Mouse (Mus musculus) midbrain, embryonic 13.5 days (tissue): ENCODE data around the gene Pakap. TPM values are rescaled to one million over a fixed set of nuclear protein-coding genes. Genes with fewer than 3 reads are reported as not detected.

ENCODE experiments used
- ATAC-seq: fragments of 200-750 bp; cut with Nextera tagmentation; 2 replicates; pipeline ENCODE4 v1.8.0; 2017; ENCODE audit warnings: mild to moderate bottlenecking, moderate TSS enrichment, moderate library complexity
- H3K27ac ChIP-seq: fragments of 300-500 bp; sonication (generic); 2 replicates; pipeline ENCODE4 v1.5.1; 2015; ENCODE audit warnings: inconsistent platforms, mild to moderate bottlenecking, moderate library complexity
- H3K27me3 ChIP-seq: fragments of 300-500 bp; sonication (generic); 2 replicates; pipeline ENCODE4 v1.6.1; 2015; ENCODE audit warnings: mild to moderate bottlenecking, inconsistent platforms
- H3K36me3 ChIP-seq: fragments of 300-500 bp; sonication (generic); 2 replicates; pipeline ENCODE4 v1.6.1; 2015; ENCODE audit warnings: mild to moderate bottlenecking, inconsistent platforms
- H3K4me1 ChIP-seq: fragments of 300-500 bp; sonication (generic); replicated peaks from 2 replicates; pipeline ENCODE4 v1.6.1; 2015; ENCODE audit warnings: inconsistent platforms
- H3K4me2 ChIP-seq: fragments of 300-500 bp; sonication (generic); replicated peaks from 2 replicates; pipeline ENCODE4 v1.6.1; 2015; ENCODE audit warnings: moderate library complexity, mild to moderate bottlenecking, inconsistent platforms
- H3K4me3 ChIP-seq: fragments of 300-500 bp; sonication (generic); replicated peaks from 2 replicates; pipeline ENCODE4 v1.5.1; 2015; ENCODE audit warnings: mild to moderate bottlenecking, inconsistent platforms
- H3K9ac ChIP-seq: fragments of 300-500 bp; sonication (generic); replicated peaks from 2 replicates; pipeline ENCODE4 v1.6.1; 2015; ENCODE audit warnings: mild to moderate bottlenecking, inconsistent platforms
- H3K9me3 ChIP-seq: fragments of 300-500 bp; sonication (generic); 2 replicates; pipeline ENCODE4 v1.6.1; 2016; ENCODE audit warnings: mild to moderate bottlenecking, inconsistent platforms
- WGBS: fragments of 180-500 bp; shearing (Covaris S2); methylation state at CpG from one replicate; pipeline ENCODE4 v1.1.7; 2015; 5-methylcytosine and 5-hydroxymethylcytosine counted together
- polyA plus RNA-seq: library from polyadenylated mRNA; unstranded; fragments of >200 nt; fragmentation: Nextera tagmentation; extraction: Ambion mirVana; gene quantifications from 2 replicates; pipeline ENCODE4 v1.2.1, GENCODE M21; 2015

The Pakap gene
- polyA plus RNA-seq, 1 experiment from 2014 or later: 7.3 TPM

DNA sequence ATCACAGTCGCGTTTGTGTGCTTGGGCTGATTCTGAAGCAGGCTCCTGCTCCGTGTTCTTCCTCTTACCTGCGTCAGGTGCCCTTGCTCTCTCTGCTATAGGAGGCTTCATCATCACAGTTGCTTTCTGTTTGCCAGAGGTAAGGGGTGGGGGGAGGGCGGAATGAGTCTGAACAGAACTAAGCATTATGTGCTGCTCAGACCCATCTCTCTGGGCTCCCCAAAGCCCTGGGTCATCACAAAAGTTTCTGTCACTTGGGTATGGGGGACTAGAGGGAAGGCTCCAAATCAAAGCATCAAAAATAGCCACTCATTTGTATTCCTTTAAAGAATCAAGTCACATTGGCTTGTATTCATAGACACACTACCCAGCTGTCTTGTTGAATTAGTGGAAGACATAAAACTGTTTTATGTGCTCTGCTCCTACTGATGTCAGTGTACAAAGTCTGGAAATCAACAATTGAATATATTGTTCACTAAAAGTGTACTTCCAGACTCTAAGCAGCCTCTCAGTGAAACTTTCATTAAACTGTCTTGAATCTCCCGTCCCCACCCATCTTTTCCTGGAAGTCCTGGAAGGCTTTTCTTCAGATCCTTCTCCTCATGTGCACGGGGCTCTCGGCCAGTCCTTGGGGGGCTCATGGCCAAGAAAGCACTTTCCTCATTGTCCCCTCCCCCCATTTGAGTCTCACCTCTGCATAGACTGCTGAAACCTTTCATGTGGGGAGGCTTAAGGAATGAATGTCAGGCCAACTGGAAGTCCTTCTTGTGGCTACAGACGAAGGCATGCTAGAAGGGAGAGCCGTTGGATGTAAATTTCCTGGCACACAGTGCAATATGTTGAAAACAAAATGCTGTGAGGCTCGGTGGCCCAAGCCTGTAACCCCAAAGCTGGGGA lies 135.8 kb downstream of the Pakap start:
- H3K4me2 ChIP-seq: no peak overlapping the region
- no peaks in the 10 kb centered on the region for H3K27me3 ChIP-seq
- H3K4me3 ChIP-seq: no peak overlapping the region
- ATAC-seq: no peak
- WGBS: 83% methylated on average over 11 of the region's 11 CpGs
- H3K27ac ChIP-seq: no peak overlapping the region
- H3K4me1 ChIP-seq: no peaks in the 10 kb centered on the region
- H3K9me3 ChIP-seq: no peaks in the 10 kb centered on the region
- no peaks in the 10 kb centered on the region for H3K36me3 ChIP-seq
- no peak overlapping the region for H3K9ac ChIP-seq

DNA sequence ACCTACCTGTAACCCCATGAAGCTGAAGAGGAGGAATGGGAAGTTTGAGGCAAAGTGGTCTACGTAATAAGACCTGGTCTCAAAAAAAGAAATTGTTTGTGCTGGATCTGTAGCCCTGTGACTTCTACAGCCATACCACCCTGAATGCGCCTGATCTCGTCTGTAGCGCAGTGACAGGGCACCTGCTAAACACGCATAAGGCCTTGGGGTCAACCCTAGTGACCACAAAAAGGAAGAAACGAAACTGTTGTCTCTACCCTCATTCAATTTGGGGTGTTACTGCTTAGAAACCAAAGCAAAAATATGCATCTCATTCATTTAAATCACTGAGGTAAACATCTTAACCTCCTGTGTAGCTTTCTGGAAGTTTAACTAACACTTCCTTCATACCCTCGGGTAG lies 136.6 kb downstream of the Pakap start:
- no peak overlapping the region for H3K4me3 ChIP-seq
- H3K4me1 ChIP-seq: no peaks in the 10 kb centered on the region
- WGBS: 96% methylated on average over 7 of the region's 7 CpGs
- H3K36me3 ChIP-seq: no peaks in the 10 kb centered on the region
- no peak overlapping the region for H3K9ac ChIP-seq
- no peaks in the 10 kb centered on the region for H3K27me3 ChIP-seq
- H3K9me3 ChIP-seq: no peaks in the 10 kb centered on the region
- no peak overlapping the region for H3K4me2 ChIP-seq
- ATAC-seq: no peak
- H3K27ac ChIP-seq: no peak overlapping the region

DNA sequence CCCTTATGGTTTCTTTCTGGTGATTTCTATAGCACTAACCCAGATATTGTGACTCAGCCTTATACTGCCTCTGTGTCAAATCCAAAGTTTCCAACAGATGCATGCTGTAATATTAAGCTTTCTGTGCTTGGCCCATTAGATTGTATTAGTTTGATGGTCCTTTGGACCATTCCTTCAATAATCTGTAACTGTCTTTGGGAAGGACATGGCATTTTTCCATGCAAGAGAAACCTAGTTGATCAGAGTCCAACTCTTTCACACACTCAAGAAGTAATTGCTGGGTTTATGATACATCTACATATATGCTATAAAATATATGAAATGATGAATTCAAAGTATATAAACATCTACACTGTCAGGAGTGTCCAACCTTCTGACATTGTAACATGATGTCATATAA lies 147.9 kb downstream of the Pakap start:
- Histone ChIP-seq H3K9ac (no peak overlapping the region), H3K27me3 (no peaks in the 10 kb centered on the region), H3K4me1 (peaks cover 4% of the 10 kb centered on the region; the same call in 1 of the 2 replicates), H3K4me2 (no peak overlapping the region), H3K27ac (no peak overlapping the region), H3K36me3 (no peaks in the 10 kb centered on the region), H3K4me3 (no peak overlapping the region), H3K9me3 (no peaks in the 10 kb centered on the region)
- ATAC-seq: no peak

DNA sequence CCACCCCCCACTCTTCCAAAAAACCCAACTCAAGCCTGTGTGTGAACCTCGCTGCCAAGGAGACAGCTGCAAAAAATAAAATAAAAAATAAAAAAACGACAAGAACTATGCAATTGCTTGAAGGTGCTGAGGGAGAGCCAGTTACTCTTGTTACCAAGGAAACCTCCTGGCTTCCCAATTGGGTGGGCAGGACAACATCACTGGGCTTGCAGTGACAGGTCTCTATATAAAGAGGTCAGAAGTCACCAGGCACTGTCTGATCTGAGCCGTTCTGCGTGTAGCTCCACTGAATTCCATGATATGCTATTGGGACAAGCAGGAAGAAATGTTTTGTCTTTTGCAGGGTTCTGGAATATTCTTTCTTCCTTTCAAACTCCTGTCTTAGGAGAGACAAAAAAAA lies 148.8 kb downstream of the Pakap start:
- Histone ChIP-seq H3K9me3 (no peaks in the 10 kb centered on the region), H3K4me2 (no peak overlapping the region), H3K27me3 (no peaks in the 10 kb centered on the region), H3K4me3 (no peak overlapping the region), H3K4me1 (peaks cover 6% of the 10 kb centered on the region; the same call in 1 of the 2 replicates), H3K9ac (no peak overlapping the region), H3K27ac (no peak overlapping the region), H3K36me3 (no peaks in the 10 kb centered on the region)
- ATAC-seq: no peak
- WGBS: 29% methylated on average over 4 of the region's 4 CpGs

DNA sequence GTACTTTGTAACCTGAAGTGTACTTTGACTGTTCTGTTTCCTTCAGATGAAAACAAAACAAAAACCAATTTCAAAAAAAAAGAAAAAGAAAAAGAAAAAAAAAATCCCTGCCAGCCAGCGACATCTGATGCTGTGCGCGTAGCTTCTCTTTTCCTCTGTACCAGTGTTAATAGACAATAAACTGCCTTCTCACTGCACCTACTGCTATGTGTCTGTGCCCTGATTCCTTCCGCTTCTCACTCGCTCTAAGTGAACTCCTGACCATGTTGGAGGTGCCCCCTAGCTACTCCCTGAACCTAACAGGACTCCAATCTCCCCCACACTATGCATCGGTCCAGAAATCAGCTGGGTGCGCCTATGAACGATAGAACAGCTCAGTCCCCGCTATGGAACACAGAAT lies 149.4 kb downstream of the Pakap start, which contains the start of gene Akap2:
Akap2 (plus strand) TSS at position 304 of the 400 bp plus-strand sequence.
- H3K4me1 ChIP-seq: peaks cover 6% of the 10 kb centered on the region; the same call in 1 of the 2 replicates
- no peak within 1 kb of the TSS for H3K9ac ChIP-seq
- H3K36me3 ChIP-seq: no peaks in the 10 kb centered on the region
- no peak for ATAC-seq
- 81% methylated on average over 9 of the region's 9 CpGs for WGBS
- no peaks in the 10 kb centered on the region for H3K27me3 ChIP-seq
- H3K4me2 ChIP-seq: no peak within 1 kb of the TSS
- H3K4me3 ChIP-seq: no peak within 1 kb of the TSS
- H3K27ac ChIP-seq: no peak within 1 kb of the TSS
- no peaks in the 10 kb centered on the region for H3K9me3 ChIP-seq

DNA sequence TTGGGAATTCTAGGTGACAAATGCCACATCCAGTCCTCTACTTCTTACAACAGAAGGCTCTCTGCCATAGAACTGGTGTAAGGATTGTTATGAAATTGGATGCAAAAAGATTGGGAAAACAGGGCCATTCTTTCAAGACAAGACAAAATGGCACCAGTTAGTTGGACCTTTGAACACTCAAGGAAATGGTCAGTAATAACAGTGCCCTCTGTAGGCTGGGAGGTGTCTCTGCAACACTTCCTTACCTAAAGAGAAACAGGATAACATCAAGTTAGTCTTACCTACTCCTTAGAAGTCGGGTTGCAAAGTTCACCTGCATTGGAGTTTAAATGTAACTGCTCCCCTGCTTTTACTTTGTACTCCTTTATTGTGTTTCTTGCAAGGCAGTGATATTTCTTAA lies 151.4 kb downstream of the Pakap start:
- Histone ChIP-seq H3K27me3 (no peaks in the 10 kb centered on the region), H3K4me2 (no peak overlapping the region), H3K4me3 (no peak overlapping the region), H3K9ac (no peak overlapping the region), H3K27ac (no peak overlapping the region), H3K36me3 (no peaks in the 10 kb centered on the region), H3K4me1 (peaks cover 6% of the 10 kb centered on the region; the same call in 1 of the 2 replicates), H3K9me3 (no peaks in the 10 kb centered on the region)
- no peak for ATAC-seq
- WGBS: 83% methylated on average over 1 of the region's 1 CpGs

DNA sequence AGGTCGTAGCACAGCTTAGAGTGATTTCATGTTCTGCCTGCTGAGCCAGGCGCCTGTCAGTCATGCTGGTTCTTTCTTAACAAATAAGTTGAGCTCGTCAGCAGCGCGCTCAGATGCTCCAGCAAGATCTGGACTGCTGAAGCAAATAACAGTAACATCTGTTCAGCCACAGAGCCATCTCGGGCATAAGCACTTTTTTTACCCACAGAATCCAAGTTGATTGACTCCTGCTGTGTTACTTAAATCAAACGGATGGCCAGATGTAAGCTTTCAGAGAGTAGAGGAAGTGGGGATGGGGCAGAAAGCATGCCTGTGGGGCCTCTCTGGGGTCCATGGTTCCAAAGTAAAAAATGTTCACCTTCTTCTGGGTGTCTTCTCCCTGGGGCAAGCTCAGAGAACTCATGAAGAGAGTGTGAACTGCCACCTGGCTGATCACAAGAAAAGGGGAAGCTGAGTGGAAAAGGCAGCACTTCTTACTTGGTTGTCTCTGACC lies 152.9 kb downstream of the Pakap start:
- H3K4me1 ChIP-seq: peaks cover 6% of the 10 kb centered on the region; the same call in 1 of the 2 replicates
- no peaks in the 10 kb centered on the region for H3K27me3 ChIP-seq
- H3K4me3 ChIP-seq: no peak overlapping the region
- H3K9me3 ChIP-seq: no peaks in the 10 kb centered on the region
- no peaks in the 10 kb centered on the region for H3K36me3 ChIP-seq
- no peak overlapping the region for H3K4me2 ChIP-seq
- H3K27ac ChIP-seq: no peak overlapping the region
- H3K9ac ChIP-seq: no peak overlapping the region
- WGBS: 24% methylated on average over 7 of the region's 7 CpGs
- no peak for ATAC-seq

DNA sequence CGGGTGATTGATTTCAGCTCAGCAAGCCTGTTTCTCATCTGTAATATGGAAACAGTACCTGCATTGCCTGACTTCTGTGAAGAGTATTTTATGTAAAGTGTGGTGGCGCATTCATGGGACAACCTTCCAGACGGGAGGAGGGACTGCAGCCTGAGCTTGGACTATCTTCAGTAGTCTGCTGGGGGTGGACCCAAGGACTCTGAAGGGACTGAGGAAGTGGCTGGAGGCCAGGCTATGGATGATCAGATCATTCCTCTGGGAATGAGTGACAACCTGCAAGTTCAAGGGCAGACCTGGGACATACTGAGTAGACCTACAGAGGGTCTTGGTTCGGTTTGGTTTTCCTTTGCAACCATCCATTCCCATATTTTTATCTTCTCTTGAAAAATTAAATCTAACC lies 154.3 kb downstream of the Pakap start:
- no peaks in the 10 kb centered on the region for H3K27me3 ChIP-seq
- H3K9me3 ChIP-seq: no peaks in the 10 kb centered on the region
- H3K4me3 ChIP-seq: no peak overlapping the region
- H3K9ac ChIP-seq: no peak overlapping the region
- 86% methylated on average over 4 of the region's 4 CpGs for WGBS
- no peaks in the 10 kb centered on the region for H3K36me3 ChIP-seq
- ATAC-seq: no peak
- H3K4me2 ChIP-seq: no peak overlapping the region
- peaks cover 3% of the 10 kb centered on the region; the same call in 1 of the 2 replicates for H3K4me1 ChIP-seq
- H3K27ac ChIP-seq: no peak overlapping the region

DNA sequence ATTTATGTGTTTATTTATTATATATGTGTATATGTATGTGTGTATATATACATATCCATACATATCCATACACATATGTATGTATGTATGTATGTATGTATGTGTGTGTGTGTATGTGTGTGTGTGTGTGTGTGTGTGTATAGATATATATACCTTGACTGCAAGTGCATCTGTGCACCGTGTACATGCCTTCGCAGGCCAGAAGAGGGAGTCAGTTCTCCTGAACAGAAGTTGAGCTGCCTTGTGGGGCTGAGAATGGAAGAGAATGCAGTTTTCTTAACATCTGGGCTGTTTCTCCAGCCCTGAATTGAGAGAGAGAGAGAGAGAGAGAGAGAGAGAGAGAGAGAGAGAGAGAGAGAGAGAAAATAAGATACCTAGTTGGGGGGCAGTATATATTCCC lies 155.7 kb downstream of the Pakap start:
- no peak for ATAC-seq
- no peaks in the 10 kb centered on the region for H3K36me3 ChIP-seq
- H3K4me1 ChIP-seq: peaks cover 3% of the 10 kb centered on the region; the same call in 1 of the 2 replicates
- H3K4me2 ChIP-seq: no peak overlapping the region
- H3K27me3 ChIP-seq: no peaks in the 10 kb centered on the region
- H3K9ac ChIP-seq: no peak overlapping the region
- WGBS: 61% methylated on average over 2 of the region's 2 CpGs
- H3K9me3 ChIP-seq: no peaks in the 10 kb centered on the region
- H3K4me3 ChIP-seq: no peak overlapping the region
- no peak overlapping the region for H3K27ac ChIP-seq

DNA sequence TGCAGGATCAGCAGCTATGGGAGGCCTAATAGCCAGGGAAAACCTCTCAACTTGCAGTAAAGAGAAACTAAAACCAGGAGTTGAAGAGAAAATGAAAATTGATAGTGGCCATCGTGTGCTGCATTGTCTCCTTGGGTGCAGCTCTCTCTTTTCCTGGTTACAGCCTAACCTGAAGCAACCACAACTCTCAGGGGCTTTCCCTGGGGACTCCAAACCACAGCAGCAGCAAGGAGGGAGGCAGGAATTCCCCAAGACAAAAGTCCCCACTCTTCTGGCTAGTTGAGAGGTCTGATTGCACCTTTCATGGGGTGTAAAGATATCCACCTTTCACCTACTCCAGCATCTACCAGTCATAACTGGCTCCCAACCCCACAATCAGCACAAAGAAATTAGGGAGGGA lies 157.6 kb downstream of the Pakap start:
- no peak overlapping the region for H3K27ac ChIP-seq
- peaks cover 3% of the 10 kb centered on the region; the same call in 1 of the 2 replicates for H3K4me1 ChIP-seq
- H3K4me3 ChIP-seq: no peak overlapping the region
- 86% methylated on average over 1 of the region's 1 CpGs for WGBS
- H3K9me3 ChIP-seq: no peaks in the 10 kb centered on the region
- H3K4me2 ChIP-seq: no peak overlapping the region
- no peaks in the 10 kb centered on the region for H3K27me3 ChIP-seq
- H3K36me3 ChIP-seq: no peaks in the 10 kb centered on the region
- H3K9ac ChIP-seq: no peak overlapping the region
- ATAC-seq: no peak

DNA sequence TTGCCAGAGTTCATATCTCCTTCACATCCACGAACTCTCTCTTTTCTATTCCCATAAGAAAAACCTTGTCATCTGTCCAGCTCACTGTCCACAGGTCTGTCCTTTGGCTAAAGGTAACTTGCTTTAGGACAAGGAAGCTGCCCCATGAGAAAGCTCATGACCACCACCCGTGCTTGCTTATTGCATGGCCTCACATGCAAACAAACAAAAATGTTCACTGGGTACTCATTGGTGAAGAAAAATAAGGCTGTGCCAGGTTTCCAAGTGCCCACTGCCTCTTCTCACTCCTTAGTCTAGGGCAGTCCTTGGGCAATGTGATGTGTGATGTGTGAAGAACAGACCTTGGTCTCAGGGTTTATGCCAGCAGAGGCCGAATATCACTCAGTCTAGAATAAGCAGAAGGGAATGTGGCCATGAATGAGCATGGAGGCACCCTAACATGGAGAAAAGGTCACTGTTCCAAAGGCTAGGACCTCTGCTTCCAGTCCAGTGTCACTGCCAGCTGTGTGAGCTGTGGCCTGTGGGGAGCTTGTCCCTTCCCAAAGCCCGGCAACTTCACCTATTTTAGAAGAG lies 160.7 kb downstream of the Pakap start:
- no peak overlapping the region for H3K9ac ChIP-seq

DNA sequence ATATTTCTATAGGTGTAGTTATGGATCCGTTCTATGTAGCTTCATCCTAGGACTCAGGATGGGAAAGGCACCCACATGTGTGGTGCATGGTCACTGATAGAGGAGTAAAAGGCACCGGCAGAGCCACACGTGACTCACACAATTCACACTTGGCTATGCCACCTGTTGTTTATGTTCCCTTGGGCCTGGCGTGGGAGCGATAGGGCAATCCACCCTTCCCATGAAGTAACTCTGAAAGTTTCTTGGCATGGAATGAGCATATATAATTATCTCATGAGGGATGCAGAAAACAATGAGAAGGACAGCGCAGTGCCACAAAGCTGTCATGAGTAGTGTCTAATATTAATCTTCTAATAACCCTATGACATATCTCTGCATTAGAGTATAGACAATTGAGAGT lies 162.1 kb downstream of the Pakap start:
- no peak overlapping the region for H3K4me2 ChIP-seq
- WGBS: 94% methylated on average over 6 of the region's 6 CpGs
- no peaks in the 10 kb centered on the region for H3K36me3 ChIP-seq
- no peak for ATAC-seq
- H3K9ac ChIP-seq: no peak overlapping the region
- H3K9me3 ChIP-seq: no peaks in the 10 kb centered on the region
- H3K4me3 ChIP-seq: no peak overlapping the region
- no peaks in the 10 kb centered on the region for H3K27me3 ChIP-seq
- no peak overlapping the region for H3K27ac ChIP-seq
- no peaks in the 10 kb centered on the region for H3K4me1 ChIP-seq

More for the DNA sequence above, 160.7 kb downstream of the Pakap start:
- 90% methylated on average over 4 of the region's 4 CpGs for WGBS
- Histone ChIP-seq H3K27ac (no peak overlapping the region), H3K9me3 (no peaks in the 10 kb centered on the region), H3K36me3 (no peaks in the 10 kb centered on the region), H3K4me3 (no peak overlapping the region), H3K4me1 (no peaks in the 10 kb centered on the region), H3K4me2 (no peak overlapping the region), H3K27me3 (no peaks in the 10 kb centered on the region)
- ATAC-seq: no peak
